Mouse (Mus musculus) hindbrain, embryonic 16.5 days (tissue): ENCODE measurements around the gene Ppm1h. TPM values are rescaled to one million over a fixed set of nuclear protein-coding genes. Genes with fewer than 3 reads are reported as not detected.
A peak's percentile ranks its signal among the peaks of the same experiment; 100 is the strongest.

Experiments used
- ATAC-seq: fragments of 200-750 bp; cut with Nextera tagmentation; 2 replicates; pipeline ENCODE4 v1.8.0; 2017; ENCODE audit warnings: moderate TSS enrichment, moderate library complexity
- H3K27ac ChIP-seq: fragments of 300-500 bp; sonication (generic); 2 replicates; pipeline ENCODE4 v1.5.1; 2014; ENCODE audit warnings: low read depth, mild to moderate bottlenecking, control low read depth, low read length, moderate library complexity
- H3K27me3 ChIP-seq: fragments of 300-500 bp; sonication (generic); replicated peaks from 2 replicates; pipeline ENCODE4 v1.6.1; 2014; ENCODE audit warnings: low read length; ENCODE audit not compliant: control insufficient read depth, insufficient read depth
- H3K36me3 ChIP-seq: fragments of 300-500 bp; sonication (generic); 2 replicates; pipeline ENCODE4 v1.6.1; 2014; ENCODE audit warnings: mild to moderate bottlenecking, low read length, moderate library complexity, mixed read lengths; ENCODE audit not compliant: control insufficient read depth, insufficient read depth
- H3K4me1 ChIP-seq: fragments of 300-500 bp; sonication (generic); 2 replicates; pipeline ENCODE4 v1.6.1; 2014; ENCODE audit warnings: low read depth, low read length; ENCODE audit not compliant: control insufficient read depth, insufficient read depth
- H3K4me2 ChIP-seq: fragments of 300-500 bp; sonication (generic); 2 replicates; pipeline ENCODE4 v1.6.1; 2014; ENCODE audit warnings: mild to moderate bottlenecking, low read length, control low read depth, moderate library complexity
- H3K4me3 ChIP-seq: fragments of 300-500 bp; sonication (generic); 2 replicates; pipeline ENCODE4 v1.5.1; 2014; ENCODE audit warnings: mild to moderate bottlenecking, low read length, control low read depth, moderate library complexity
- H3K9ac ChIP-seq: fragments of 300-500 bp; sonication (generic); 2 replicates; pipeline ENCODE4 v1.6.1; 2014; ENCODE audit warnings: low read depth, mild to moderate bottlenecking, control low read depth, low read length, moderate library complexity
- H3K9me3 ChIP-seq: fragments of 300-500 bp; sonication (generic); 2 replicates; pipeline ENCODE4 v1.6.1; 2014; ENCODE audit warnings: mild to moderate bottlenecking, low read length, moderate library complexity; ENCODE audit not compliant: control insufficient read depth
- WGBS: fragments of 180-500 bp; shearing (Covaris S2); extraction: QIAGEN DNeasy Blood & Tissue Kit; methylation state at CpG from one replicate; pipeline ENCODE4 v1.1.7; 2014; 5-methylcytosine and 5-hydroxymethylcytosine counted together
- microRNA counts: library from miRNA; unstranded; fragments of <30 nt; microRNA quantifications from one replicate; lab custom pipeline; 2016
- microRNA-seq: library from miRNA; unstranded; fragments of <30 nt; microRNA quantifications from one replicate; pipeline ENCODE4, GENCODE M21; 2017
- polyA plus RNA-seq: library from polyadenylated mRNA; unstranded; fragments of >200 nt; fragmentation: Nextera tagmentation; extraction: Ambion mirVana; gene quantifications from 2 replicates; pipeline ENCODE4 v1.2.1, GENCODE M21; 2015

Gene Ppm1h
- polyA plus RNA-seq, 1 experiment from 2014 or later: 33.5 TPM

DNA sequence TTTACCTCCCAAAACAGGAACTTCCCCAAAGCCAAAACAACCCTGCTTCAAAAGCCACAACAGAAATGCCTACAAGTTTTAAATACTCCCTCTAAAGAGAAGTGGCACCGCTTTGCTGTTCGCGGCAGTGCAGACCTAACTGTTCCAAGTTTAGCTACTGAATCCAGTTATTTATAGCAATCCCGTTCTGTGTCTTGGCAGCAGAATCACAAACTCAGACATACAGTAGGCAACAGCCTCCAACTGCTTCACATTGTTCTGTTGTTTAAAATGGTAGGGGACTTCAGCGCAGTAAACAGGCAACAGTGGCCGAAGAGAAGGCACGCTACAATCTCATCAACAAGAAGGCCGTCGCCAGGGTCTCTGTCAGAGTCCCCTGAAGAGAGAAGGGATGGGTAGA, 312.5 kb downstream of the Ppm1h start:
- H3K9me3 ChIP-seq: no peaks in the 10 kb centered on the region
- no peak overlapping the region for H3K4me2 ChIP-seq
- no peaks in the 10 kb centered on the region for H3K27me3 ChIP-seq
- no peak overlapping the region for H3K9ac ChIP-seq
- H3K27ac ChIP-seq: no peak overlapping the region
- 74% methylated on average over 9 of the region's 9 CpGs for WGBS
- H3K4me1 ChIP-seq: peaks cover 8% of the 10 kb centered on the region
- H3K4me3 ChIP-seq: no peak overlapping the region
- peaks cover 14% of the 10 kb centered on the region for H3K36me3 ChIP-seq
- ATAC-seq: no peak

- Histone ChIP-seq H3K9ac (no peak overlapping the region), H3K36me3 (peaks cover 18% of the 10 kb centered on the region), H3K9me3 (no peaks in the 10 kb centered on the region), H3K27ac (no peak overlapping the region), H3K4me2 (no peak overlapping the region), H3K27me3 (no peaks in the 10 kb centered on the region), H3K4me3 (no peak overlapping the region), H3K4me1 (peaks cover 8% of the 10 kb centered on the region)
- no peak for ATAC-seq
- WGBS: 85% methylated on average over 9 of the region's 9 CpGs
These were observed 313.1 kb downstream of the Ppm1h start for GRCm38 (mm10) chr10:122991648-122992047.

GRCm38 (mm10) chr10:122994402-122995107, 316.0 kb downstream of the Ppm1h start:
- Histone ChIP-seq H3K9me3 (no peaks in the 10 kb centered on the region), H3K4me2 (no peak overlapping the region), H3K27ac (no peak overlapping the region), H3K4me3 (no peak overlapping the region), H3K4me1 (no peaks in the 10 kb centered on the region), H3K9ac (no peak overlapping the region), H3K27me3 (no peaks in the 10 kb centered on the region), H3K36me3 (peaks cover 22% of the 10 kb centered on the region)
- WGBS: 59% methylated on average over 17 of the region's 17 CpGs
- no peak for ATAC-seq

MicroRNA genes within 50 kb of the gene (microRNA counts, 519-probe panel; counts per million panel counts)
- 4,042 counts per million, percentile 97 among the panel's probes with 10 or more counts for microRNA mmu-let-7i (lab: Ali Mortazavi, UCI)

Small RNAs within 50 kb of the gene (microRNA-seq; reads per million reads assigned to microRNA genes)
- not detected for gene Mir6412
- not detected for gene Mir8104
- gene Mirlet7i: 48,105 reads per million, percentile 99 among the genes with 10 or more reads in this experiment

Other genes with a start within 250 kb of the Ppm1h start
- gene Avpr1a, start 230.3 kb upstream of the Ppm1h start, polyA plus RNA-seq: 4.1 and 4.2 TPM in 2 replicates